Mouse (Mus musculus): ENCODE data around the gene Mamdc2.

Gene Mamdc2

DNA sequence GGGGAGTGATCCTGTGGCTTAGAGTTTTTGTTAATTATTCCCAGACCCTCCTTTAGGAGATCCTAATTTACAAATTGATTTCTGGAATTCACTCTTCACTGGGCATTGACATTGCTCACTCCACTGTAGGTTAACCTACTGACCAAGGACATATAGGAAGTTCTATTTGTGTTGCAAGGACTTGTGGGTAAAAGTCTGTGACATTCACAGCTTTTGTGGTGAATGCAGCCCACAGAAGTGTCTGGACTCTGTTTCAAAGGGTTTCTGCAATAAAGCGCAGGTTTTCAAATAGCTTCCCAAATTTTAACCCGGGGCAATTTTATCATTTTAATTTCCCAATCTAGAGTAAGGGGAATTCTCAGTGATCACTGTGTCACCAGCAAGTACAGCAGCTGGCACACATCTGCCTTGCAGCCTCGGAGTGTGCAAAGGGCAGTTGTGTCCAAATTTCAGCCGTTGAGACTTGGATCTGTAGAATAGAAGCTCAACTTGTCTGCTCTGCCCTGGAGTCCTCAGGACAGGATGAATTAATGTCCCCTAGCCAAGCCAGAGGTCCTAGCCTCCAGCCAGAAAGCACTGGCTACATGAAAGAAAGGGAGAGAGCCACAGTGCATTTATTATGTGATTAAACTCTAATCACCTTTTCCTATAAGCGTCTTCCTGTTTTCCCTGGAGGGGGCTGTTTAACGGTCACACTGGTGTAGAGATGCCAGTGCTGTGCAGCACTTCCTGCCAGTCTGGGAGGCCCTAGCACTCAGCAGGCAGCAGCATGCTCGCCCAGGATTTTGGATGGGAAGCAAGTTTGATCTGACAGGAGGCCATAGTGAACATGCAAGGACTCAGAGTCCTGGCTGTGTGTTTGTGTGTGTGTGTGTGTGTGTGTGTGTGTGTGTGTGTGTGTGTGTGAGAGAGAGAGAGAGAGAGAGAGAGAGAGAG, 3.1 kb downstream of the Mamdc2 start:
- in situ Hi-C loops (cut with MboI; ENCODE audit: unreplicated experiment in 2 of 2): no loop called here

GRCm38 (mm10) chr19:23435731-23436130, 12.5 kb downstream of the Mamdc2 start:
- in situ Hi-C loops (cut with MboI; ENCODE audit: unreplicated experiment in 2 of 2): no loop called here

DNA sequence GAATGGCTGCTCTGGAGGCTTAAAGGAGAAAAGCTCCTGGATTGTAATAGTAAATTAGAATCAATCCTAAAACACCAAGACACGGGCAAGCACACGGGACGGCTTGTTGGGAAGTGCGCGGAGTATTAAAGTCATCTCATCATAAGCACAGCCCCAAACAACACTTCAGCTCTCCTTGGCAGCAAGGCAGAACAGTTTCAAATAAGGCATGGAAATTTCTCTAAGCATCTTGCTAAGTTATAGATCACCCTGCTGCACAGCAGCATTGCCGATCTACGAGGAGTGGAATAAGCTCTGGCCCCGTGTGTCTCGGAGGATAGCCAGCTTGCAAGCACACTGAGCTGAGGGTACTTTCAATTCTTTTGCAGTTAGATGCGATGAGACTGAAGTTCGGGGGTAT, 13.8 kb downstream of the Mamdc2 start:
- in situ Hi-C loops (cut with MboI; ENCODE audit: unreplicated experiment in 2 of 2): no loop called here

GRCm38 (mm10) chr19:23417668-23418067, 30.6 kb downstream of the Mamdc2 start:
- in situ Hi-C loops (cut with MboI; ENCODE audit: unreplicated experiment in 2 of 2): no loop called here

- in situ Hi-C loops (cut with MboI; ENCODE audit: unreplicated experiment in 2 of 2): no loop called here
These were observed 37.4 kb downstream of the Mamdc2 start for GRCm38 (mm10) chr19:23410800-23411199.

DNA sequence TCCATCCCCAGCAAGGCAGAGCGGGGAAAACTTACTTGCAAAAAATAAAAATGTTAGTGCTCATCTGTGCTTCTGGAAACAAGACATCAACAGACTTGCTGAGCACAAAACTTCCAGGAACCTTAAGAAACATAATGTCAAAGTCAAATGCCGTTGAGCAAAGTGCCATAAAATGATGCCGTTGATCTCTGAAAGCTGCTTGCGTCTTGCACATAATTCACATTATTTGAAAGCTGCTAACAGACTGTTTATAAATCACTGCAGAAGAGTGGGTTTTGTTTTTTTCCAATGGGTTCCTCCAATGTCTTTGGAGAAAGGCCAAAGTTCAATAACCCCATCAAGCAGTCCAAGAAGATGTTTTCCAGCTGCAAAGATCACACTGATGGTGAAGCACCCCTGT, 37.9 kb downstream of the Mamdc2 start:
- in situ Hi-C loops (cut with MboI; ENCODE audit: unreplicated experiment in 2 of 2): no loop called here

GRCm38 (mm10) chr19:23401469-23402135, 46.6 kb downstream of the Mamdc2 start:
- in situ Hi-C loops (cut with MboI; ENCODE audit: unreplicated experiment in 2 of 2): no loop called here

GRCm38 (mm10) chr19:23400485-23400884, 47.8 kb downstream of the Mamdc2 start:
- in situ Hi-C loops (cut with MboI; ENCODE audit: unreplicated experiment in 2 of 2): no loop called here

GRCm38 (mm10) chr19:23395956-23396355, 52.3 kb downstream of the Mamdc2 start:
- in situ Hi-C loops (cut with MboI; ENCODE audit: unreplicated experiment in 2 of 2): no loop called here

DNA sequence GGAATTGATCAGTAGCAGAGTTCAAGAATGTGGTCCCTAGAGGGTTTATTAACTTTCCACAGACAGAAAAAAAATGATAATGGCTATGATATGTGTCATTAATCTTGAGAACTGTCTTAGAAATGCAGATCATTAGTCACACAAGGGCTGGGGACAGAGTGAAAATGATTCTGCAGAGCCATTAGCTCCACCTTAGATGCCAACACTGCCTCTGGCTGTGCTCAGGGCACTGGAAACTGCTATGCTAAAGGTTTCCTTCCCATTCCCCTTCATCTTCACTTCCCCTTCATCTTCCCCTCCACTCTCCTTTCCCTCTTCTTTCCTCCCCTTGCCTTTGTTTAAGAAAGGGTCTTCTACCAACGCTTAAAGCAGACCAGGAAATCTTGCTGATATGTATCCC, 53.6 kb downstream of the Mamdc2 start:
- in situ Hi-C loops (cut with MboI; ENCODE audit: unreplicated experiment in 2 of 2): no loop called here

DNA sequence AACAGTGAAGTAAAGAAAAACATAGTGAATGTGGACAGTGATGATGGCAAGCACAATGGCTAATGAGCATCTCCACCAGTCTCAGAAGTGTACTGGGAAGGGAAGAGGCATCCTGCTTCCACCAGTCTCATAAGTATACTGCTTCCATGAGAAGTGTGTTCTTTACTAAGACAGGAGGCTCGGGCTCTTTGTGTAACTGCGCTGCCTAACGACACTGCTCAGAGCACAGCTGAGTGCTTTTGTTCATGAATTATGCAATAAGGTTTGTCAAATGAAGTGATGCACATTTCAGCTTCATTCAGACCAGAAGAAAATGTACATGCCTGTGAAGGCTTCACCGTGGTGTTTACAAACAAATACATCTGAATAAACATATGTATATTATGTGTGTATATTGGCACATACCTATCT, 59.4 kb downstream of the Mamdc2 start:
- in situ Hi-C loops (cut with MboI; ENCODE audit: unreplicated experiment in 2 of 2): no loop called here

DNA sequence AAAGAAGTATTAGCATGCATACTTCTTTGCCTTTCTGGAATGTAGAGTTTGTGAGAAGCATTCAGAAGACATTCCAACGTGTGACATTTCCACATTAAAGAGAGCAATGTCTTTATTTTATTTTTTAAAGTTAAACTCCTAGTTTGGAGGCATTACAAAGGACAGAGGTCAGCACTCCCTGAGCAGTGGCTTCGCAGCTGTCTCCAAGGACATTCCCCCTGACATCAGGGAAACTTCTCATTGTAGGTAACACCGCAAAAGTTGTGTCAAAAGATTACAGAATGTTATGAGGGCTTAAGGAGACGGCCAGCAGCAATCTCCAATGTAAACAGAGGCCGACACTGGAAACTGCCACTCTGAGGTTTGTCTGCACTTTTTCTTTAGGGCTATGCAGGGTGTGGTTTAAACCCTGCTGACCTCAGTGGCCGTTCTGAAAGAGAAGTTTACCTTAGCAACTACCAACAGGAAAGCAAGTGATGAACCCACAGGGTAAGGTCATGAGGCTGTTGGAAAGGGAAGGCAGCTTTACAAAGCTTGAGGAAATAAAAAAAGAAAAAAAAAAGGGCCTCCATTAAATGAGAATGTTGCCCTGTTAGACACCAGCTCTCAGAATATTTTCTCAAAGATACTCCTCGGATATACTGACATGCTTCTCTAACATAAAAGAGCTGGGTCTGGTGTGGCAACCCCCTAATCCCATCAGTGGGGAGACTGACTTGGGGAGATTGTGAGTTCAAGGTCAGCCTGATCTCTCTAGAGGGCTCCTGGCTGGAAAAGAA, 60.0 kb downstream of the Mamdc2 start:
- in situ Hi-C loops (cut with MboI; ENCODE audit: unreplicated experiment in 2 of 2): no loop called here

DNA sequence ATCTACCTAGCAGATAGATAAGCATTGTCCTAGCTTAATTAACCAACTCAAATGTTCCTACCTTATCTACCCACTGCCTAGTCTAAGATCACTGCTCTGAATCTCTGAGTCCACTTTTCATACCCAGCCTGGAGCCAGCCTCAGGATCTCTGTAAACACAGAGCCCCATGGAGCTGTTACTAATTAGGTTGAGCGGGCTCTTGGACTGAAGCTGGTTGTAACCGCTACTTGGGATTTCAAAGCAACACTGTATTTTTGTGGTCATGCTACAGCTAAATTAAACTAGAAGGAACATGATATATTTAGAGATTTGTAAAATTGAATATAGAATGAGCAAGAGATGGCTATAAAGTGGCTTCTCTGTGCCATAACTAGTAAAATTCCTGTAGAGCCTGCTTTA, 65.8 kb downstream of the Mamdc2 start:
- in situ Hi-C loops (cut with MboI; ENCODE audit: unreplicated experiment in 2 of 2): no loop called here

DNA sequence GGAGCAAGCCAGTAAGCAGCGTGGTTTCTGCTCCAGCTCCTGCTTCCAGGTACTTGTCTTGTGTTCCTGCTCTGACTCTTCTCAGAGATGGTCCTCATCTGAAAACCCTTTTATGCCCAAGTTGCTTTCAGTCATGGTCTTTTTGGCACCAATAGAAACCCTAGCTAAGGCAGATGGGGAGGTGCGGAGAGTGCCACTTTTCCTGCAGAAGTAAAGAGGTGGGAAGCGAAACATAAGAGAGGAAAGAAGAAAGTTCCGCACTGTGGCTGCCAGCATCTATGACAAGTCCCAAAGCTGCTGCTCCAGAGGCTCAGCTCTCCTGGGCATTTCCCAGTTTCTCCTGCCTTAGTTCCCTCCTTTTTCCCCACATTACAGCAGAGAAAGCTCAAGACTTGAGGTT, 67.3 kb downstream of the Mamdc2 start:
- in situ Hi-C loops (cut with MboI; ENCODE audit: unreplicated experiment in 2 of 2): no loop called here

DNA sequence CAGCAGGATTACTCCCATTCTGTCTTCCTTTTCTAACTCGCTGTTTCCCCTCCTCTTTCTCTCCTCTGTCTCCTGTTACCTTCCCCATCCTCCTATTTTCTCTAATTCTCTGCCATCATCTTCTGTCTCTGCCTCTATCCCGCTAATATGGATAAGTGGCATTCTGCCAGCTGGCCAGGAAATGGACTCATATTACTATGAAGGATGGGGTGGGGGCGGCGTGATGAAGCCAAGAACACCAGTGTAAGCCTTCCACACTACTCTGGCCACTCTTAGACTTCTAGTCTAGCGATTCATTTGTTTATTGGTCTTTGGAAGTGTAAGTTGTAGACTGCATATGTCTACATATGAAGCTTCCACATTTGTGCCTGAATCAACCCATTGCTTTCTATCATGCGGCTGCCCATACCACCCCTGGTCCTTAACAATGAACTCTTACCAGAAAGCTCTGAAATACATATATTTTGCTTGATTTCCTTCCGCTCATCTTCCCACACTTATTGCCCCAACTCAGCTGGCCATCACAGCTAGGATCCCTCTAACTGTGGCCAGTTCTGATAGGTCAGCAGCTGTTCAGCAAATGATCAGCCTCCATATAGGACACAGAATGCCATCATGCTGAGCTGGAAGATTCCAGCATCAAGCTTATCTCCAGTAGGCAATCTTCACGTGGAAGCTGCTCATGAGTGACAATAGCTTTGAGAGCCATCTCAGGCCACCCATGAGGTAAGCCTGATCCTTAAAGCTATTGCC, 68.3 kb downstream of the Mamdc2 start:
- in situ Hi-C loops (cut with MboI; ENCODE audit: unreplicated experiment in 2 of 2): no loop called here

GRCm38 (mm10) chr19:23376536-23377201, 71.6 kb downstream of the Mamdc2 start:
- in situ Hi-C loops (cut with MboI; ENCODE audit: unreplicated experiment in 2 of 2): no loop called here

GRCm38 (mm10) chr19:23374941-23375656, 73.1 kb downstream of the Mamdc2 start:
- in situ Hi-C loops (cut with MboI; ENCODE audit: unreplicated experiment in 2 of 2): no loop called here

GRCm38 (mm10) chr19:23373728-23374127, 74.5 kb downstream of the Mamdc2 start:
- in situ Hi-C loops (cut with MboI; ENCODE audit: unreplicated experiment in 2 of 2): no loop called here

DNA sequence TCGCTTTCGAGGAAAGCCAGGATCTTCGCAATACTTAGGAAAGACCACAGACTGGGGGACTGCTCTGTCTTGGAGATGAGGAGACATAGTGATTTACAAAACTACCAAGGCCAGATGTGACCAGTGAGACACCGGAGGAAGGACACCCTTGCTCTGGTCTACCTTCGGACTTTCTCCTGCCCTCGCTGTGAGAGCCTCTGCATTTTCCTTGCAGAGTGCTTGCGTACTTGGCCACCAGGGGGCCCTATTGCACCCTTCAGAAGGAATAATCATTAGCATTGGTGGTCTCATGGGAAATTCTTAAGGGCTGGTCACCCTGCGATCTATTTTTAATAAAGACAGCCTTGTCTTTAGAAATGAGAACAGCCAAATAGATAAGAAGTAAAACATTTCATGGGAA, 75.0 kb downstream of the Mamdc2 start:
- in situ Hi-C loops (cut with MboI; ENCODE audit: unreplicated experiment in 2 of 2): no loop called here

Measured in v-Abl transformed pro-B cells (cell line).